Mouse (Mus musculus): ENCODE results near the gene Il2rg. TPM values are rescaled to one million over a fixed set of nuclear protein-coding genes. Genes with fewer than 3 reads are reported as not detected.

The Il2rg gene
- polyA plus RNA-seq (2012; rRNA removed) (5.5 and 6.4 TPM in 2 replicates), polyA plus RNA-seq (2014; fragmentation: Nextera tagmentation; extraction: Ambion mirVana) (7.8 and 8.3 TPM in 2 replicates)

- ATAC-seq (ENCODE audit: insufficient read depth) = no peak
- no peak within 1 kb of the TSS for H3K9ac ChIP-seq (replicated peaks)
These were observed at the start of gene Il2rg for GRCm38 (mm10) chrX:101268025-101268754. Gene Il2rg, minus strand, starts transcription at chrX:101268255.

GRCm38 (mm10) chrX:101313625-101314359 lies 45.7 kb upstream of the Il2rg start:
- Histone ChIP-seq H3K27ac (no peak overlapping the region), H3K27me3 (ENCODE audit: control insufficient read depth, insufficient read depth, low read length) (no peaks in the 10 kb centered on the region), H3K9ac (replicated peaks) (no peak overlapping the region), H3K4me2 (ENCODE audit: low read depth) (no peak overlapping the region), H3K36me3 (replicated peaks; ENCODE audit: control insufficient read depth, insufficient read depth, low read depth) (no peaks in the 10 kb centered on the region), H3K9me3 (ENCODE audit: control insufficient read depth, low read length) (no peaks in the 10 kb centered on the region), H3K4me1 (replicated peaks; ENCODE audit: control insufficient read depth in 2 of 2, insufficient read depth in 2 of 2, low read length in 1 of 2) (no peaks in the 10 kb centered on the region), H3K4me3 (ENCODE audit: insufficient read depth in 1 of 2, low read depth in 2 of 2, low read length in 2 of 2) (no peak overlapping the region)
- ATAC-seq (ENCODE audit: insufficient read depth) (no peak), DNase-seq (ENCODE audit: low read depth in 3 of 3, low spot score in 3 of 3) (no peak)
- 23% methylated on average over 6 of the region's 6 CpGs for WGBS (ENCODE audit: insufficient replicate concordance)
- no peak for TF ChIP-seq EP300 (IDR thresholded peaks at IDR 0.05; ENCODE audit: low read depth)
- TF ChIP-seq CTCF (IDR thresholded peaks at IDR 0.05; ENCODE audit: low read depth) = no peak

More at GRCm38 (mm10) chrX:101268025-101268754, at the start of gene Il2rg:
- no peaks in the 10 kb centered on the region for H3K9me3 ChIP-seq (ENCODE audit: control insufficient read depth, low read length)
- peak within 1 kb of the TSS; percentile 10 to 35; a peak in 2 of 4 replicates for H3K4me3 ChIP-seq (ENCODE audit: insufficient read depth in 1 of 2, low read depth in 2 of 2, low read length in 2 of 2)
- H3K27me3 ChIP-seq (ENCODE audit: control insufficient read depth, insufficient read depth, low read length) = no peaks in the 10 kb centered on the region; the same call in 1 of the 2 replicates
- peaks cover 0 to 11% of the 10 kb centered on the region in 2 experiments; a peak in 2 of 4 replicates for H3K4me1 ChIP-seq (replicated peaks; ENCODE audit: control insufficient read depth in 2 of 2, insufficient read depth in 2 of 2, low read length in 1 of 2)
- peak within 1 kb of the TSS; percentile 19; the same call in 1 of the 2 replicates for H3K4me2 ChIP-seq (ENCODE audit: low read depth)
- WGBS (ENCODE audit: insufficient replicate concordance) = 25% methylated on average over 5 of the region's 5 CpGs
- no peak for DNase-seq (ENCODE audit: low read depth in 3 of 3, low spot score in 3 of 3)
- no peak for TF ChIP-seq EP300 (IDR thresholded peaks at IDR 0.05; ENCODE audit: low read depth)
- no peak for TF ChIP-seq CTCF (IDR thresholded peaks at IDR 0.05; ENCODE audit: low read depth)
- H3K27ac ChIP-seq = no peak within 1 kb of the TSS
- H3K36me3 ChIP-seq (replicated peaks; ENCODE audit: control insufficient read depth, insufficient read depth, low read depth) = no peaks in the 10 kb centered on the region

GRCm38 (mm10) chrX:101309299-101309698 lies 41.2 kb upstream of the Il2rg start:
- Histone ChIP-seq H3K27me3 (ENCODE audit: control insufficient read depth, insufficient read depth, low read length) (no peaks in the 10 kb centered on the region; the same call in 1 of the 2 replicates), H3K4me2 (ENCODE audit: low read depth) (no peak overlapping the region), H3K27ac (no peak overlapping the region), H3K4me1 (replicated peaks; ENCODE audit: control insufficient read depth in 2 of 2, insufficient read depth in 2 of 2, low read length in 1 of 2) (no peaks in the 10 kb centered on the region), H3K9me3 (ENCODE audit: control insufficient read depth, low read length) (no peaks in the 10 kb centered on the region), H3K9ac (replicated peaks) (no peak overlapping the region), H3K4me3 (ENCODE audit: insufficient read depth in 1 of 2, low read depth in 2 of 2, low read length in 2 of 2) (no peak overlapping the region), H3K36me3 (replicated peaks; ENCODE audit: control insufficient read depth, insufficient read depth, low read depth) (no peaks in the 10 kb centered on the region)
- no peak for DNase-seq (ENCODE audit: low read depth in 3 of 3, low spot score in 3 of 3)
- WGBS (ENCODE audit: insufficient replicate concordance) = 73% methylated on average over 5 of the region's 5 CpGs
- no peak for ATAC-seq (ENCODE audit: insufficient read depth)
- TF ChIP-seq EP300 (IDR thresholded peaks at IDR 0.05; ENCODE audit: low read depth) (no peak), CTCF (IDR thresholded peaks at IDR 0.05; ENCODE audit: low read depth) (no peak)

DNA sequence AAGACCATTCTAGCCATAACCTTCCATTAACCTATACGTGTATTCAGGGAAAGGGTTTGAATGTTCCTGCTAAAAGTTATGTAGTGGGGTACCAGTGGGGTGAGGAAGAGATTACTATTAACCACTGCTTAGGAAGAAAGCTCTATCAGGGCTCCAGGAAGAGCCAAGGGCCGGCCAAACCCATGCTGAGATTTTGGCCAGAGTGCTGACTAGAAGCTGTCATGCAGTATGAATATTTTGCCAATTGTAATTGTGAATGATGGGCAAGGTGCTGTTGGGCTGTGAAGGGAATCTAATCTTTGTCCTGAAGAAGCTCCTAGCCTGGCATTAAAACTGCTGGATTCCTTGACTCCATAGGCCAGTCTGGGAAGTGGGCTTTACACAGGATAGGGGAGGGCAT lies 36.6 kb upstream of the Il2rg start:
- 44% methylated on average over 2 of the region's 2 CpGs for WGBS (ENCODE audit: insufficient replicate concordance)
- Histone ChIP-seq H3K9me3 (ENCODE audit: control insufficient read depth, low read length) (no peaks in the 10 kb centered on the region), H3K27me3 (ENCODE audit: control insufficient read depth, insufficient read depth, low read length) (no peaks in the 10 kb centered on the region; the same call in 1 of the 2 replicates), H3K4me1 (replicated peaks; ENCODE audit: control insufficient read depth in 2 of 2, insufficient read depth in 2 of 2, low read length in 1 of 2) (no peaks in the 10 kb centered on the region), H3K36me3 (replicated peaks; ENCODE audit: control insufficient read depth, insufficient read depth, low read depth) (no peaks in the 10 kb centered on the region), H3K9ac (replicated peaks) (no peak overlapping the region), H3K4me2 (ENCODE audit: low read depth) (no peak overlapping the region), H3K27ac (no peak overlapping the region), H3K4me3 (ENCODE audit: insufficient read depth in 1 of 2, low read depth in 2 of 2, low read length in 2 of 2) (no peak overlapping the region)
- ATAC-seq (ENCODE audit: insufficient read depth) (no peak), DNase-seq (ENCODE audit: low read depth in 3 of 3, low spot score in 3 of 3) (no peak)
- no peak for TF ChIP-seq CTCF (IDR thresholded peaks at IDR 0.05; ENCODE audit: low read depth)
- no peak for TF ChIP-seq EP300 (IDR thresholded peaks at IDR 0.05; ENCODE audit: low read depth)

DNA sequence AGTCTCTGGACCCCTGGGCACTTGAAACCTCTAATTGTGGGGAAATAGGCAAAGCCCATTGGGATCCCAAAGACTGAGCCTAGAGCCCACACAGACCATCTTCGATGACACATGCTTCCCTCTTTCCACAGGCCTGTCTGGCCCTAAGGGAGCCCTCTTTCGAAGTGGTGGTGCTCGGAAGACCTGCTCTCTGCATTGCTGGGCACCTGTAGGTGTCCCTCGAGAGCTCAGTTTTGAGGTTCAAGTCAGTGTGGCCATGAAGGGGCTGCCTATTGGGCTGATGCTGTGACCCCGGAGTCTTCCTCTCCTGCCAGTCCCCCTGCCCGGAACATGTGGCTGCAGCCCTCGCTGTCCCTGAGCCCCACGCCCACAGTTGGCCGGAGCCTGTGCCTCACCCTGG lies 33.6 kb upstream of the Il2rg start:
- no peaks in the 10 kb centered on the region for H3K4me1 ChIP-seq (replicated peaks; ENCODE audit: control insufficient read depth in 2 of 2, insufficient read depth in 2 of 2, low read length in 1 of 2)
- TF ChIP-seq EP300 (IDR thresholded peaks at IDR 0.05; ENCODE audit: low read depth) (no peak), CTCF (IDR thresholded peaks at IDR 0.05; ENCODE audit: low read depth) (no peak)
- no peaks in the 10 kb centered on the region for H3K9me3 ChIP-seq (ENCODE audit: control insufficient read depth, low read length)
- no peak overlapping the region for H3K4me3 ChIP-seq (ENCODE audit: insufficient read depth in 1 of 2, low read depth in 2 of 2, low read length in 2 of 2)
- H3K36me3 ChIP-seq (replicated peaks; ENCODE audit: control insufficient read depth, insufficient read depth, low read depth) = peaks cover 5% of the 10 kb centered on the region
- ATAC-seq (ENCODE audit: insufficient read depth) (no peak), DNase-seq (ENCODE audit: low read depth in 3 of 3, low spot score in 3 of 3) (no peak)
- H3K27ac ChIP-seq = no peak overlapping the region
- H3K4me2 ChIP-seq (ENCODE audit: low read depth) = no peak overlapping the region
- no peaks in the 10 kb centered on the region; the same call in 1 of the 2 replicates for H3K27me3 ChIP-seq (ENCODE audit: control insufficient read depth, insufficient read depth, low read length)
- H3K9ac ChIP-seq (replicated peaks) = no peak overlapping the region
- 71% methylated on average over 9 of the region's 9 CpGs for WGBS (ENCODE audit: insufficient replicate concordance)
